Mouse (Mus musculus): ENCODE data around the gene Reep3. TPM values are rescaled to one million over a fixed set of nuclear protein-coding genes. Genes with fewer than 3 reads are reported as not detected.
"Not testable (repeated sequence)": the region's sequence is repeated elsewhere in the genome, so short reads cannot be mapped to it uniquely, and the experiment has no call there.

The Reep3 gene
- 10 to 100 TPM; 31.6 to 33.9 TPM for total RNA-seq (2021)
- long read RNA-seq, full-length matches to known transcripts, result 8 of 14 reads
- long read RNA-seq, partial matches to known transcripts, result 2 of 14 reads
- long read RNA-seq, other reads (novel, unspliced or antisense), result 4 of 14 reads

DNA sequence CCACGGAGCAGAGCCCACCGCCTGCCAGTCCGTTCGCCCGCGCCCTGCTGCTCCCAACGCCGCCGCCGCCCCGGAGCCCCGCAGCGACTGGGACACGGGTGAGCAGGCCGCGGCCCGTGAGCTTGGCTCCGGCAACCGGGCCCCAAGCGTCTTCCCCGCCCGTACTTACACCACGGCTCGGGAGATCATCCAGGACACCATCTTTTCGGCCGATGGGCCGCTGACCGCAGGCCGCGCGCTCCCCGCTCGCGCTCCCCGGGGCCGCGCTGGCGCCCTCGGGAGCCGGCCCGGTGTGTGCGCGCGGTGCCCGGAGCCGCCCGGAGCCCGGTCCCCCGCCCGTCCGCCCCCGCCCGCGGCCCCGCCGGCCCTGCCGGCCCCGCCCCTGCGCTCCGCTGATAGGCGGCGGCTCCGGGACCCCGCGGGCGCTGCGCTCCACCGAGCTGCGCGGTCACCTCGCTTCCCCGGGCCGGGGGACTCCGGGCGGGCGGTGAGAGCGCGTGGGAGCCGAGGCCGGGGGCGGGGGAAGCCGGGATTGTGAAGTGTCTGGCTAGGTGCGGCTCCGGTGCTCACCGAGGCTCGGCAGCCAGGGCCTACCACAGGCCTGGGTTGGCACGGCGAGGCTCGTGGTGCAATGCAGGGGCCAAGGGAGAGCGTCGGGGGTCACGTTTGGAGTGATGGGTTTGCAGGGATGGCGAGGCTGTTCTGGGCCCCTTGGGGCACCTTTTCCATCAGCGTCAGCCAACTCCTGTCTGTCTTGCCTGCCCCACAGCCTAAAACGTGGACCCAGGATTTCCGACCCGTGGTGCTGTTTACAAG, at the start of gene Reep3:
Gene Reep3 (minus strand): TSS at position 325 of the 816 bp plus-strand sequence.
- peak; percentile 65 to 84 for DNase-seq (ENCODE audit: low spot score in 2 of 2)

DNA sequence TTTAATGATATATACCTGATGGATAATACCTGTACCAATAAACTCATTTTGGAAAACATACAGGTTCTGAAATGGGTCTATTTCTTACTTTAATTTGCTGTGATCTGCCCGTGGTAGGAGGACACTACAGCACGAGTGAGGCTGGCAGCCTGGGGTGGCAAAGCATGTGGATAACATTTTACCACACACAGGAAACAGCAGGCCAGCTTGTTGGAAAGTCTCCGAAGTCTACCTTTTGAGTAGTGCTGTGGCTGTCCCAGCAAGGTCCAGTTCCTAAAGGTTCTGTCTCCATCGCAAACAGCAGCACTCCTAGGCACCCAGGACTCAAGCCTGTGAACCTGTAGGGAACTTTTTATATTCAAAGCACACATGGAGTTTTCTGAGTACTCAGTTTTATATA, 48.9 kb upstream of the Reep3 start:
- no peak for DNase-seq (ENCODE audit: low spot score in 2 of 2)

DNA sequence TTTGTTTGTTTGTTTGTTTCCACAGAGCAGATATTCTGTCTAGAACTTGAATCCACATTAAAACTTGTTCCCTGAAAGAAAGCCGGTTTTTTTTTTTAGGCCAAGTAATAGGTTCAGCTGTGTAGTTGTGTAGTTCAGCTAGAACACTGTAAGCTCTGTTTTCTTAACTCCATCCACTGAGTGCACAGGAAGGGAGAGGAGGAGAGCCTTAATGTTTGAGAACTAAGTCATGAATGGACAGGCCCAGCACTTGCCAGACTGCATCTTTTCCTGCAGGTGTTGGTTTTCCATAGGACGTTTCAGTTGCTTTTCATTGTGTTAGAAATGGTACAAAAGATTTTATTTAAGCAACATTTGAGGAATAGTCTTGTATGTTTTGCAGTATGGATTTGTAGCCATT, 47.5 kb upstream of the Reep3 start:
- DNase-seq (ENCODE audit: low spot score in 2 of 2), result no peak

DNA sequence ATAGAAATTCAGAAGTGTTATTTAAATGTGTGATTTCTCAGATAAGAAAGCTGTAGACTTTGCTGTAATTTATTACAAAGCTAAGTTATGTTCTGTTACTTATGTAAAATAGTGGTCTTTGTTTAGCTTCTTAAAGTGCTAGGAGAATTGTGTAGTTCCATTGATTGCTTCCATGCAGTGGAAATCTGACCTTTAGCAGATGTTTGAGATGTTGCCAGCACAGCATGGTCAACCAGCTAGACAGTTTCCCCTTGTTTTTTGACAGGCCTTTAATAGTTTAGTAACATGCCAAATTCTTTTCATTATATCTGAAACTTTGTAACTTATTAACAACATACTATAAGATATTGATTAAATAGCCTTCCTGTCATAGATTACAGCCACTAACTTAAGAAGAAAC, 46.9 kb upstream of the Reep3 start:
- no peak for DNase-seq (ENCODE audit: low spot score in 2 of 2)

DNA sequence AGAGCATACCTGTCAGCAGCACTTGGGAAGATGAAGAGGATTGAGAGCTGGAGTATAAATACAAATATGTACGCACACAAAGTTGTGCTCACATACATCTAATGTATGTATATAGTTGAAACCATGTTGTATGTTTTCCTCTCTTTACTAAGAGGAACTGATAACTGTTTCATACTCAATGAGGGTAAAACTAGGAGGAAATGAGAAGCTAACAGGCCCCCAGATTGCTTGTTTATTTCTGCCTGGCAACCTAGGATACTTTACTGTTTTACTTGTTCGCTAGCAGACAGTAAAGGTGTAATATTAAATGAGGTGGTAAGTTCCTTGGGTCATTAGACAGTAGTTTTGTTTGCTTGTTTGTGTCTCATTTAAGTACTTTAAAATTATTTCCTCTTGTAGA, 40.7 kb upstream of the Reep3 start:
- no peak for DNase-seq (ENCODE audit: low spot score in 2 of 2)

DNA sequence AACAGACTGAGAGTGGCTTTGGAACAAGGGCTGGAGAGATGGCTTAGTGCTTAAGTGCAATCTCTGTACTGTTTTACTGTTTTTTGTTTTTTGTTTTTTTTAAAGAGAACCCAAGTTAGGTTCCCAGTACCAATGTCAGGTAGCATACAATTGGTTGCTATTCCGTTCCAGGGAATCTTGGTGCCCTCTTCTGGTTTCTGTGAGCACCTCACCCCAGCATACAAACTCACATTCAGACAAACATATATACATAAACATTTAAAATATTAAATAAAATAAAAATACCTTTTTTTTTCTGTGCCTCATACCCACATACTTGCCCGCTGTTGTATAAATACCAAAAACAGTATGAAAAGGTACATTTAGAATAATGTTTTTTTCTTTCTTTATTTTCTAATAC, 37.6 kb upstream of the Reep3 start:
- no peak for DNase-seq (ENCODE audit: low spot score in 2 of 2)

DNA sequence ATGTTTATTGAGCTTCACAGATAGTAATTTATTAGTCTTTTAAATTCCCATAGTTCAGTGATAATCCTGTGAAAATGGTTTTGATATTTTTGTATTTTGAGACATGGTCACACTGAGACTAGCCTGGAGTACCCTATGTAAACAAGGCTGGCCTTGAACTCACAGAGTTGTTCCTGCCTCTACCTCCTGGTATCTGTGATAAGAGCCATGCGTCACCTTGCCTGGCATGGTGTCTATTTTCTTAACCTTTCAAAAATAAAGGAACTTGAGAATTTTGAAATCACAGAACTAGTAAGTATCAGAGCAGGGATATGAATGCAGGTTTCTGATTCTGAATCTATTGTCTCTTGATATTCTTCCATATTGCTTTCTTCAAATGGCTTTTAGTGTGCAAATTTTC, 35.0 kb upstream of the Reep3 start:
- no peak for DNase-seq (ENCODE audit: low spot score in 2 of 2)

DNA sequence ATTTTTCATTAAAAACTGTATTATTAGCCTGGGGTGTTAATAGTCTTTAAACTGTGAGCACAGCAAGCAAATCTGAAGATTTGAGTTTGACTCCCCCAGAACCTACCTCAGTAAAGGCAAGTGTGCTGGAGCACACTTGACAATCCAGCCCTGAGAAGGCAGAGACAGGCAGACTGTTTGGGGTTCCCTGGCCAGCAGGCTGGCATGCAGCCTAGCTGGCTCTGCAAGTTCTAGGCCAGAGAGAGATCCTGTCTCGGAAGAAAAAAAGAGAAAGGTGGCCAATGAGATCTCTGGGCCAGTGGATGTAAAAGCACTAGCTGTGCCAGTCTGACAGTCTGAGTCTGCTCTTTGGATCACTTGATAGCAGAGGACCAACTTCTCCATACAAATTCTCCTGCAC, 32.8 kb upstream of the Reep3 start:
- DNase-seq (ENCODE audit: low spot score in 2 of 2), result no peak

DNA sequence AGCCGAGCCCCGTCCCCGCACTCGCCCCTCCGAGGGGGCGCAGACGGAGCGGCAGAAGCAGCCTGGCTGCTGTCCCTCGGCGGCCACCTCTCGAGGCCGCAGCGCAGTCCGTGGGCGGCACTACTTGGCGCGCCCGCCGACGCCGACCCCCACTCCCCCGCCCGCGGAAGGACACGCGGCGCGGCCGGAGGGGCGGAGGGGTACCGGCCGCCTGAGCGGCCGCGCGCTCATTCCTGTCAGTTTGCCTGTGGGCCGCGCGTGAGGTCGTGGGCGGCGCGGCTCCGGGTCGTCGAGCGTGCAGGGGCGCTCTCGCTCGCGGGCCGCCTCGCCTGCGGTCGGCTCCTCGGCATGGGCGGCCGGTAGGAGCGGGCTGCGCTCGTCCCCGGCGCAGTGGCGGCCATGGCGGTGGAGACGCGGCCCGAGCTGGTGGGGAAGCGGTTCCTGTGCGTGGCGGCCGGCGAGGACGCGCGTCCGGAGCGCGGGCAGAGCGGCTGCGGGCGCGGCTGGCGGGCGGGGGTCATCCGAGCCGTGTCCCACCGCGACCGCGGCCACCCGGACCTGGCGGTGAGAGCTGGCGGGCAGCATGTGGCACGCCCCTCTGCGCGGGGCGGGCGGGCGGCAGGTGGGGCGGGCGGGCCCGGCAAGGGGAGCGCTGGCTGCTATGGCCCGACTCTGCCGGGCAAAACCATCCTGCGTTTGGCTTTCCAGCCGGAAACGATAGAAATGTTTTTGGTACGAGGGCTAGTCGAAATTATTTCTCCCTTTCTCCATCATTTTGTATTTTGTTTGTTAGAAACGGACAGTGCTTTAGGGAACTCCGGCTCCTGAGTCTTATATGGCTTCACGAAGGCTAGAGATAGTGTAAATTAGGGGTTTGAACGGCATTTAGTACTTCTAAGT, 30.4 kb upstream of the Reep3 start:
- DNase-seq (ENCODE audit: low spot score in 2 of 2), result peak; percentile 57 to 73

DNA sequence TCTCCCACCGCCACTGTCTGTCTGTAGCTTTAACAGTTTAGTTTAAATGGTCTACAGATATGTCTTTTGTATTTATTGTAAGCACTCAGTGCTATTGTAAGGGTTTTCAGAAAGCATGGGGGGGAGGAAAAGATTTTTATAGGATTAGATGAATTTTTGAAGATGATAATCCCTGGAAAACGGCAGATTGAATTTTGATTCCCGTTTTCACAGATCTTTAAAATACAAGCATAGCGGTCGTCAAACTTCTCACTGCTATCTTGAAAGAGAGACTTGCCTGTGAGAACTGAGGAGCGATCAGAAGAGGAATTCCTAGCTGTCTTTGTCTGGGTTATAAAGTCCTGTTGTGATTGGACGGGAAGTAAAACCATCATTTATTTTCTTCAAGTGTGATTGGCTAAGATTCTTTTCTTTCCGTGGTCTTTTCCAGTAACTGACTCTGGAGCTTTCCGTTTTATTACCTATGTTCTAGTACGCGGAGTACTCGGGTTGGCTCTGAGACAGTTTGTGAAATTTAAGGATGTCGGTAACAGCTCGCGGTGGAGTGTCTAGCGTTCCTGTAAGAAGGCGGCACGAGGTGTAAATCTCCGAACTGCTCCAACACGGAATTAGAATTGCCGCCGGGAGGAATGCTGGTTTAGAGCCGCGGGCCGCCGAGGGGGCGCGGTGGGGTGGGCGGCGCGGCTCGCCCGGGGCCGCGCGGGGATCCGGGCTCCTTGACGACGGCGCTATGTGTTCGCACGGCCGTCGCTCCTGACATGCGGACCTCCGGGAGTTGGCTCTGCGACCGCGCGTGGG, 29.5 kb upstream of the Reep3 start:
- peak in 1 of 2 experiments; percentile 51 for DNase-seq (ENCODE audit: low spot score in 2 of 2)

DNA sequence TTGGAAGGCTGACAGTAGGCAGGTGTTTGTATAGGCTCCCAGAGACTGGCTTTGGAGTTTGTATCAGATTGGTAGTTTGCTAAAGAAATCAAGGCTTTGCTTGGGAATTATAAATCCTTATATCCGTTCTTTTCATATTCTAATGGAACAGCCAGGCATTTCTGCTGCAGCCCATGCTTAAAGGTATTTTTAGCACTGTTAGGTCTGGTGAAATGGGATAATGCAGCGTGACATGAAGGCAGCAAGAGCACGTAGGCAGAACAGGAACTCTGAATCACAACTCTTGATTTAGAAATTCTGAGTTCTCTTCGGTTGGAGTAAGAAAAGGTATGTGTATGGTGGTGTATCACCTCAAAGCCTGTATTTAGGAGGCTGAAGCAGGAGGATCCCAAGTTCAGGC, 27.4 kb upstream of the Reep3 start:
- DNase-seq (ENCODE audit: low spot score in 2 of 2), result no peak

DNA sequence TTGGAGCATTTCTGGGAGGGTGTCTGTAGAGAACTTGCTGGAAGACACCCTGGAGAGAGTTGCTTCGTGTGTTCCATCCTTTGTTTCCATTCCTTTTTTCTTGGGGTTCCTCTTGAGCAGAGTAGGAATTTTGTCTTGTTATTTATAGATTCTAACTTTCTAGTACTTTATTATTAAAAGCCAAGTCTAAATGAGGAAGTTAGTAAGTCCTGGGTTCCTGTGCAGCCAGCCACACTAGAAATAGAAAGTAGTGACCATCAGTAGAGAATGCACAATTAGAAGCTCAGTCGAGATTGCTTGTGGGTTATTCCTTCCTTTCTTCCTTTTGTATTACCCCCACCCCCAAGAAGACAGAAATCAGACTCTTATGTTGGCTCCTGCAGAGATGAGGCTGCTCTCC, 27.0 kb upstream of the Reep3 start:
- no peak for DNase-seq (ENCODE audit: low spot score in 2 of 2)

DNA sequence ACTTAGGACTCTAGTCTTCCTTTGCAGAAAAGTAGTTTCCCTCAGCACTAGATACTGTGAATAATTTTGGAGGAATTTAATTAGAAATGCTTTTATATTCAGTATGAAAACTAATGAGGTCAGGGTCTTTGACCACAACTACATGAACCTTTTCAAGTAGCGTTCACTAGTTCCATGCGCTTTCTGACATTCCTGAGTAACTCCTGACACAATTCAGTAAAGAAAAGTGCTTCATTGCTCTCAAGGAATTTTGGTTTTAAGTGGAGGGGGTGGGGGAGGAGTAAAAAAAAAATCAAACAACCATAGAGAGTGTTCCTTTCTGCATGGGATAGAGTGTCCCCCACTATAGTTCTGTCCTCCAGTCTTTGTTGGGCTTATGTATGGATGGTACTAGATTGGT, 23.9 kb upstream of the Reep3 start:
- no peak for DNase-seq (ENCODE audit: low spot score in 2 of 2)

DNA sequence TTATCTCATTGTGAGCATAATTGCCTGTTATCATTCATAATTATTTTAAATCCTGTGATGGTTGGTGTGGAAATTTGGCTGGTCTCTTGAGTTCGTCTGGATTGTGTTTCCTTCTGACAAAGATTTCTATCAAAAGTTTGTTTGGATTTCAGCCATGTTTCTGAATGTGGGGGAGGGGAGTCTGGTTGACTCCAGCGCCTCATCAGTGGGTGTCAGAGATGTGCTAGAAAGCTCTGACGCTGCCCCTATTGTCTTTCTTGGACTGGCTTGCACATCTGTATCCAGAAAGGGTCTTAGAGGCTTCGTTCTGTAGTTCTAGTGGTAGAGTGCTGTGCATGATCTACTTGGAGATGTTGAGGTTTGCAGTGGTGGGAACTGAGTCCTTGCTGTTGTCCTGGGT, 23.4 kb upstream of the Reep3 start:
- no peak for DNase-seq (ENCODE audit: low spot score in 2 of 2)

DNA sequence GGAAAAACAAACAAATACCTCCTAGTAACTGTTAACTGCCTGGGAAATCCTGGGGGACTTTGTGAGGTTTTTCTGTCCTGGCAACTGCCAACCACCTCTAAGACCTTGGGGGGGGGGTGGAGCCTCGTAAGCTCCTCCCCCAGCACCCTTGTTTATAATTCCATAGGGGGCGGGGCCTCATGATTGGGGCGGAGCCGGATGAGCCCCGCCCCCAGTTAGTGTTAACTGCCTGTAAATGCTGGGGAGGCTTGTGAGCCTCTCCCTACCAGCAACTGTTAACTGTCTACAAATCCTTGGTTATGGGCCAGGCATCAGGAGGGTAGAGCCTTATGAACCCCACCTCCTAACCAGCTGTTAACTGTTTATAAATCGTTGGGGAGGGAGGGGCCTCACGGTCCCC, 22.5 kb upstream of the Reep3 start:
- no peak for DNase-seq (ENCODE audit: low spot score in 2 of 2)

DNA sequence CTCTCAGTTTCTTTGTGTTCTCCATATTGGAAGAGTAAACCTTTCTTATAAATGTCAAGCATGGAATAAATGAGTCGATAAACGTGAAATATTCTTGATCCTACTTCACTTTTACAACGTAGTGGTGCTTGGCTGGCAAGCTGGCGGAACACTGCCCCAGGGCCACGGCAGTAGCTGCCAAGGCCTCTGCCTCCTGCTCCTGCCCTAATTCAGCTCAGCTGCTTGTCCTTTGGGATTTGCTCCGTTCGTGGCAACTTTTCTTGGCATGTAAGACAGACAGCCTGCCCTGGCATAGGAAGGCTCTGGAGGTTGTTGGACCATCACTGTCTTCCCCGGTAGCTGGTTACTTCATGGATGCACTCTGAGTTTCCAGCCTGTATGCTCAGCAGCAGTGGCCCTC, 19.5 kb upstream of the Reep3 start:
- no peak for DNase-seq (ENCODE audit: low spot score in 2 of 2)

DNA sequence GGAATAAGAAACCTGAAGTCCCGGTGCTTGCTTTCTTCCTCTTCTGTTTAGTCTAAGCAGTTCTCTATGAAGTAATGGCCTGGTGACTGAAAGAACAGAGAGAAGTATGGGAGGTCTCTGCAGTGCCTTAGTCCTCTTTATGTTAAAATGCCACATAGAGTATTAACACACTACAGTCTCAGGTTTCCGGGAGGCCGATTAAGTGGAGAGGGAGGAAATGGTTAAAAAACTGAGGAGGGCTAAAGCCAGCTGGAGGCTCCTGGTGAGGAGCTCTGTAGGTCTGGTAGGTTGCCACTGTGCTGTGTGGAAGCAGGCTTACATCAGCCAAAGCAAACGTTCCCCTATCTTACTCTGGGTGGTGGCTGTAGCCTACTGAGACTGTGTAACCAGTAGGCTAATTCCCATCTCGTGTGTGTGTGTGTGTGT, 18.9 kb upstream of the Reep3 start:
- DNase-seq (ENCODE audit: low spot score in 2 of 2), result no peak

DNA sequence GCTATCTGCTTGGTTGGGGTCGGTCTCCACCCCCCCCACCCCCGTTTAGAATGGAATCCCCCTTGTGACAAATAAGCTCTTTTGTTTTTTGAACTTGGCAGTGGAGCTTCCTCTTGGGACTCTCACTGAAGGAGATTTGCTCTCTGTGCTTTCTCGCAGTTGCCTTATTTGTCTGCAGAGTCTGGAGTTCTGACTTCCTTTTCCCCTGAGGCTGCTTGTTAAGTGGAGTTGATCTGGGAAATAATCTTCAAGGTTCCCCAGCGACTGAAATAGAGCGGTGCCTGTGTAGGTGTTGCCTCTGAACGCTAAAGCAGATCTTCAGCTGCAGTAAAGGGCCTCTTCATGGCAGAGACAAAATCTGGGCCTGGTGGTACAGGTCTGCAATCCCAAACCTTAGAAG, 18.4 kb upstream of the Reep3 start:
- DNase-seq (ENCODE audit: low spot score in 2 of 2), result no peak

DNA sequence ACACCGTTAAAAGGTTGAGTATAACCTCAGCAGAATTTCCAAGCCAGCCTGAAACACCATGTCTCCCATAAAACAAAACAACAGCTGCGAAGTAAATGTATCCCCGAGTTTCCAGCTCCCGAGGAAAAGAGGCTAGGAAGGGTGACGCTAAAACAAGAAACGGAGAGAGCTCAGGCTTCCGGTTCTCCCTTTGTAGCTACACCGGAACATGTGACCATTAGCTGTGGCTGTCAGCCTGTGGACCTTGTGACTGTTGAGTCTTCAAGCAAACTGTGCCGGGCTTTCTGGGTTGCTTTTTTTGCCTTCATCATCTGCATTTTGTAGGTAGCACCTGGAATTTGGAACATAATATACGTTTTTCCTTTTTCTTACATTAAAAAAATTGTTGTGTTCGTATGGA, 17.1 kb upstream of the Reep3 start:
- DNase-seq (ENCODE audit: low spot score in 2 of 2), result no peak

DNA sequence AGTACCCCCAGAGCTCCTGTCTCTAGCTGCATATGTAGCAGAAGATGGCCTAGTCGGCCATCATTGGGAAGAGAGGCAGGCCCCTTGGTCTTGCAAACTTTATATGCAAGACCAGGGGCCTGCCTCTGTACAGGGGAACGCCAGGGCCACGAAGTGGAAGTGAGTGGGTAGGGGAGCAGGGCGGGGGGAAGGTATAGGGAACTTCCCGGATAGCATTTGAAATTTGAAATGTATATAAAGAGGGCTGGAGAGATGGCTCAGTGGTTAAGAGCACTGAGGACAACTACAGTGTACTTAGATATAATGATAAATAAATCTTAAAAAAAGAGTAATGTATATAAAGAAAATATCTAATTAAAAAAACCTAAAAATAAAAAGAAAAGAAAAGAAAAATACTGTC, 16.2 kb upstream of the Reep3 start:
- not testable (repeated sequence) for DNase-seq (ENCODE audit: low spot score in 2 of 2)

DNA sequence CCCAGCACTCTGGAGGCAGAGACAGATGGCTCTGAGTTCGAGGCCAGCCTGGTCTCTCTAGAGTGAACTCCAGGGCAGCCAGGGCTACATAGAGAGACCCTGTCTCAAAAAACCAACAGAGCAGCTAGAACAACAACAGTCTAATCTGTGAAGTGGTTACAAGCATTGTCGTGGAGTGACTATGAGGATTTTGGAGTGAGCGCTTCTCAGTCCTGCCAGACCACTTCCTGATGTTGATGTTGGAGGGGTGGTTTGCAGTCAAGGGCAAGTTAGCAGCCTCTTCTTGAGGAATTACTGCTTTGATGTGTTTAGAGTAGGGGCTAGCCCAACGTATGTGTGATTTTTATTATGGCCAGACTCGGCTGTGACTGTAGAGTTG, 15.0 kb upstream of the Reep3 start:
- DNase-seq (ENCODE audit: low spot score in 2 of 2), result no peak
